Mouse (Mus musculus) lung, postnatal 0 days (tissue): Measurements from ENCODE around the gene Pprc1. TPM values are rescaled to one million over a fixed set of nuclear protein-coding genes. Genes with fewer than 3 reads are reported as not detected.

Experiments used
- ATAC-seq: fragments of 200-750 bp; cut with Nextera tagmentation; 2 replicates; pipeline ENCODE4 v1.8.0; 2017; ENCODE audit warnings: moderate library complexity
- DNase-seq: peaks from one replicate; pipeline ENCODE4 v3.0.0-alpha.2; 2016; ENCODE audit warnings: low spot score
- H3K27ac ChIP-seq: fragments of 300-500 bp; sonication (generic); 2 replicates; pipeline ENCODE4 v1.5.1; 2014; ENCODE audit warnings: antibody characterized with exemption, mild to moderate bottlenecking, low read length, mixed read lengths
- H3K27me3 ChIP-seq: fragments of 300-500 bp; sonication (generic); replicated peaks from 2 replicates; pipeline ENCODE4 v1.6.1; 2014; ENCODE audit warnings: low read length, mixed read lengths; ENCODE audit not compliant: insufficient read depth
- H3K36me3 ChIP-seq: fragments of 300-500 bp; sonication (generic); 2 replicates; pipeline ENCODE4 v1.6.1; 2014; ENCODE audit warnings: low read length, mixed read lengths; ENCODE audit not compliant: insufficient read depth
- H3K4me1 ChIP-seq: fragments of 300-500 bp; sonication (generic); 2 replicates; pipeline ENCODE4 v1.6.1; 2014; ENCODE audit warnings: antibody characterized with exemption, low read depth, low read length, mixed read lengths; ENCODE audit not compliant: insufficient read depth
- H3K4me2 ChIP-seq: fragments of 300-500 bp; sonication (generic); replicated peaks from 2 replicates; pipeline ENCODE4 v1.6.1; 2014; ENCODE audit warnings: low read depth, mild to moderate bottlenecking, low read length, moderate library complexity, mixed read lengths
- H3K4me3 ChIP-seq: fragments of 300-500 bp; sonication (generic); 2 replicates; pipeline ENCODE4 v1.5.1; 2014; ENCODE audit warnings: low read depth, low read length
- H3K9ac ChIP-seq: fragments of 300-500 bp; sonication (generic); replicated peaks from 2 replicates; pipeline ENCODE4 v1.6.1; 2014; ENCODE audit warnings: low read depth, mild to moderate bottlenecking
- H3K9me3 ChIP-seq: fragments of 300-500 bp; sonication (generic); 2 replicates; pipeline ENCODE4 v1.6.1; 2016; ENCODE audit warnings: low read length, mixed read lengths
- CTCF ChIP-seq: IDR thresholded peaks from 2 replicates; pipeline ENCODE4 v1.5.1; 2016; ENCODE audit warnings: antibody characterized with exemption, mild to moderate bottlenecking
- EP300 ChIP-seq: IDR thresholded peaks from 2 replicates; pipeline ENCODE4 v1.6.1; 2016; ENCODE audit warnings: antibody characterized with exemption, mild to moderate bottlenecking, control low read depth
- WGBS: fragments of 180-500 bp; shearing (Covaris S2); extraction: QIAGEN DNeasy Blood & Tissue Kit; methylation state at CpG from one replicate; pipeline ENCODE4 v1.1.7; 2014; 5-methylcytosine and 5-hydroxymethylcytosine counted together
- polyA plus RNA-seq: library from polyadenylated mRNA; unstranded; fragments of >200 nt; fragmentation: Nextera tagmentation; extraction: Ambion mirVana; gene quantifications from 2 replicates; pipeline ENCODE4 v1.2.1, GENCODE M21; 2015

Pprc1 gene
- 6.0 and 6.9 TPM in 2 replicates for polyA plus RNA-seq

- peak within 1 kb of the TSS; percentile 93 for H3K4me2 ChIP-seq
- DNase-seq (peak; percentile 88), ATAC-seq (no peak)
- WGBS = 0% methylated on average over 22 of the region's 34 CpGs
- peak within 1 kb of the TSS; percentile 95 for H3K4me3 ChIP-seq
- no peaks in the 10 kb centered on the region for H3K27me3 ChIP-seq
- peaks cover 39% of the 10 kb centered on the region; the same call in 1 of the 2 replicates for H3K4me1 ChIP-seq
- no peaks in the 10 kb centered on the region for H3K36me3 ChIP-seq
- peak within 1 kb of the TSS; percentile 98 for H3K27ac ChIP-seq
- no peaks in the 10 kb centered on the region for H3K9me3 ChIP-seq
- H3K9ac ChIP-seq = peak within 1 kb of the TSS; percentile 86
- TF ChIP-seq CTCF = no peak
- TF ChIP-seq EP300 = no peak
These were observed at the start of gene Pprc1 for GRCm38 (mm10) chr19:46044271-46044992. TSS of gene Pprc1 (plus strand) at chr19:46044886.

DNA sequence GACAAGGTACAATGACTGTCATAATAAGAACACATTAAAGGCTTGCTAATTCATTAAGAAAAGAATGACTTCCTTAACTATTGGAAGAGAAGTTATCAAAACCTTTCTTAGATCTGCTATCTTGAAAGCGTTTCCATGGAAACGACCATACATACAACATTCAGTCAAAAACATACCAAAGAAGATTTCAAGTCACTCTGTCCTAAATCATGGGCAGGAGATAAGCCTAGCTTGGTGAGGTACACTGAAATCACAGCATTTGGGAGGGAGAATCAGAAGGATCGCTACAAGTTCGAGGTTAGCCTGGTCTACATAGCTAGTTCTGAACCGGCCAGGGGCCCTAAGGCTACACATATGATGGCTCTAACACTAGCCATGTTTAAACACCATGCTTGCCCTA is 47.3 kb upstream of the Pprc1 start:
- no peak for DNase-seq
- Histone ChIP-seq H3K9me3 (no peaks in the 10 kb centered on the region), H3K27me3 (no peaks in the 10 kb centered on the region), H3K27ac (peak overlapping the region; percentile 97), H3K4me3 (peak overlapping the region; percentile 86; the same call in 1 of the 2 replicates), H3K36me3 (no peaks in the 10 kb centered on the region; the same call in 1 of the 2 replicates), H3K4me1 (no peaks in the 10 kb centered on the region), H3K4me2 (peak overlapping the region; percentile 54), H3K9ac (peak overlapping the region; percentile 87)
- ATAC-seq = no peak
- 57% methylated on average over 5 of the region's 5 CpGs for WGBS
- no peak for TF ChIP-seq CTCF
- TF ChIP-seq EP300 = no peak

DNA sequence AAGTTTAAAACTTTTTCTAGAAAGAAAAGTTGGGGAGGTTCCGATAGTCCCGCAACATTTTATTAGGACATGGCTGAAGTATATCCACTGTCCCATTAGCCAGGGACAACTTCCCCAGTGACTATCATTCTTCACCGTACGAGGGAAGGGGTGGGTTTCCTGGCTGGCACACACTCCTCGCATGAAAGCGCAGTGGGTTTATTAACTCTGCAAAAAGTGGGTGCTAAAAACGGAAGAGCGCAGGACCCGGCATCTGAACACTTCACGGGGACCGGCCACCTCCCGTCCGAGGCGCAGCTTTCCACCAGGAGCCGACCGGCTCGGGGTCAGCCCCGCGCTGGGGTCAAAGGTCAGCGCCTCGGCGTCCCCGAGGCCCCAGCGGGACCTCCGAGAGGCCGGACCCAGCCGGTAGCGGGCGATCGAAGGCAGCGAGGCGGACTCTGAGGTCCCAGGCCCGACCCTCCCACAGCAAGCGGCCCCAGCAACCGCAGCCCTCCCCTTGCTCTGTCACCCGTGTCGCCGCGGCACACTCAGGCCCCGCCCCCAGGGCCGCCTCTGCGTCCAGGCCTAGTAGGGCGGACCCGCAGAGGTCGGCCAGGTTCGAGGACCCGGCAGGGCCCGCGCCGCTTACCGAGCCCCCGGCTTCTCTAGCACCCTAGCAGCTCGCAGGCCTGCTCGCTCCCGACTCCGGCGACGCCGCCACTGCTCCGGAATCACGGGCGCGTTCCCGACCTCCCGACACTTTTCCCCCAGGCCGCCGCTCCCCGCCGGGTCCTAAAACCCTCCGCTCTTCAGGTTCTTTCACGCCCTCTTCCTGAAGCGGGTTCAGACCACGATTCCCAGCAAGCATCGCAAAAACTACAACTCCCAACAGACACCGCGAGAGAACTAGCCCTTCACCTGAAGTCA is 46.6 kb upstream of the Pprc1 start, which contains the start of gene Armh3:
Armh3 (minus strand) TSS at position 704 of the 909 bp plus-strand sequence.
- under 1% methylated on average over 68 of the region's 76 CpGs for WGBS
- Histone ChIP-seq H3K9ac (peak within 1 kb of the TSS; percentile 87), H3K27me3 (no peaks in the 10 kb centered on the region), H3K27ac (peak within 1 kb of the TSS; percentile 97), H3K4me1 (no peaks in the 10 kb centered on the region), H3K36me3 (no peaks in the 10 kb centered on the region; the same call in 1 of the 2 replicates), H3K4me2 (peak within 1 kb of the TSS; percentile 54), H3K4me3 (peak within 1 kb of the TSS; percentile 86), H3K9me3 (no peaks in the 10 kb centered on the region)
- ATAC-seq (peak; percentile 97), DNase-seq (peak; percentile 97)
- TF ChIP-seq EP300 = no peak
- TF ChIP-seq CTCF = peak; percentile 31; the same call in 1 of the 2 replicates

GRCm38 (mm10) chr19:45998694-45999217 is 45.9 kb upstream of the Pprc1 start:
- Histone ChIP-seq H3K4me3 (peak overlapping the region; percentile 86), H3K4me2 (peak overlapping the region; percentile 54), H3K27ac (no peak overlapping the region; the same call in 1 of the 2 replicates), H3K27me3 (no peaks in the 10 kb centered on the region), H3K9me3 (no peaks in the 10 kb centered on the region), H3K9ac (0 out of 2 replicates have a peak overlapping the region, but pooled peaks have one; percentile 87), H3K36me3 (no peaks in the 10 kb centered on the region; the same call in 1 of the 2 replicates), H3K4me1 (no peaks in the 10 kb centered on the region)
- no peak for TF ChIP-seq EP300
- no peak for TF ChIP-seq CTCF
- no peak for ATAC-seq
- no peak for DNase-seq
- WGBS = 9% methylated on average over 8 of the region's 8 CpGs

- H3K4me3 ChIP-seq = no peak overlapping the region
- H3K4me2 ChIP-seq = no peak overlapping the region
- H3K27me3 ChIP-seq = no peaks in the 10 kb centered on the region
- ATAC-seq = no peak
- H3K9ac ChIP-seq = no peak overlapping the region
- H3K36me3 ChIP-seq = no peaks in the 10 kb centered on the region; the same call in 1 of the 2 replicates
- peaks cover 6% of the 10 kb centered on the region; the same call in 1 of the 2 replicates for H3K4me1 ChIP-seq
- 45% methylated on average over 1 of the region's 1 CpGs for WGBS
- no peak overlapping the region for H3K27ac ChIP-seq
- TF ChIP-seq EP300 (no peak), CTCF (no peak)
- no peaks in the 10 kb centered on the region for H3K9me3 ChIP-seq
- DNase-seq = no peak
These were observed 45.3 kb upstream of the Pprc1 start for GRCm38 (mm10) chr19:45999378-45999777.
